Comparison of ENCODE assay signal across 18 mouse cellular contexts in genomic region chr11:50952290-50952689, GRCm38 (mm10). TPM values are rescaled to one million over a fixed set of nuclear protein-coding genes. Genes with fewer than 3 reads are reported as not detected.
DNase-seq lines count a peak whose midpoint lies in the region; ATAC-seq lines count a peak whose summit lies in the region.
"Had no signal": no experiment of that assay in that cellular context is flagged by ENCODE, and none has a peak within 500 bp of the region (broad histone marks: within the 10 kb centered on the region; RNA-seq: fewer than 3 reads in every experiment).

No protein-coding gene starts in this region.

- 25% methylated on average over 14 of the region's 14 CpGs for WGBS in kidney, embryonic 16.5 days
- WGBS in lung, embryonic 16.5 days = 44% methylated on average over 14 of the region's 14 CpGs

- no peak for DNase-seq in kidney, adult 8-10 months
- peak; percentile 36 to 43 for DNase-seq in adrenal gland, postnatal 36 days
- no peak for DNase-seq in thymus, postnatal 25 days
- no peak for DNase-seq in urinary bladder, postnatal 25 days (ENCODE audit: low spot score)
- no peak for DNase-seq in gastrocnemius, adult 18-20 months (ENCODE audit: low spot score)
- DNase-seq: embryo, embryonic 11 days; thymus, postnatal 4 days had no signal

- H3K36me3 ChIP-seq in kidney, embryonic 16.5 days (ENCODE audit: insufficient read depth, low read length) = no peaks in the 10 kb centered on the region
- no peaks in the 10 kb centered on the region for H3K36me3 ChIP-seq in lung, embryonic 16.5 days (ENCODE audit: control insufficient read depth, insufficient read depth, low read length)
- H3K36me3 ChIP-seq: forebrain, embryonic 12.5 days; limb, embryonic 13.5 days; midbrain, embryonic 12.5 days had no signal

- no peak for ATAC-seq in kidney, embryonic 16.5 days (ENCODE audit: low FRiP score, low TSS enrichment)
- peak; percentile 43 for ATAC-seq in CD4-positive, CD25-positive, alpha-beta regulatory T cell, adult 4 months
- ATAC-seq in lung, embryonic 16.5 days (ENCODE audit: low read depth) = peak; percentile 71
- ATAC-seq: intestine, embryonic 16.5 days had no signal

- H3K4me3 ChIP-seq in kidney, embryonic 16.5 days (ENCODE audit: low read length) = no peak overlapping the region
- H3K4me3 ChIP-seq in lung, embryonic 16.5 days (ENCODE audit: low read length) = no peak overlapping the region
- H3K4me3 ChIP-seq: forebrain, embryonic 12.5 days; limb, embryonic 13.5 days; midbrain, embryonic 12.5 days had no signal

- peaks cover 6% of the 10 kb centered on the region; the same call in 1 of the 2 replicates for H3K4me1 ChIP-seq in kidney, embryonic 16.5 days (ENCODE audit: insufficient read depth, low read length)
- no peaks in the 10 kb centered on the region for H3K4me1 ChIP-seq in lung, embryonic 16.5 days (replicated peaks; ENCODE audit: control insufficient read depth, insufficient read depth, low read length)
- H3K4me1 ChIP-seq: forebrain, embryonic 12.5 days; midbrain, embryonic 12.5 days had no signal

- H3K27ac ChIP-seq in kidney, embryonic 16.5 days (ENCODE audit: low read length) = no peak overlapping the region
- H3K27ac ChIP-seq in lung, embryonic 16.5 days (ENCODE audit: low read length) = no peak overlapping the region
- H3K27ac ChIP-seq: forebrain, embryonic 12.5 days; limb, embryonic 13.5 days; midbrain, embryonic 12.5 days had no signal

- H3K9me3 ChIP-seq in kidney, embryonic 16.5 days (ENCODE audit: low read length) = no peaks in the 10 kb centered on the region
- H3K9me3 ChIP-seq in lung, embryonic 16.5 days (ENCODE audit: control insufficient read depth, low read length) = no peaks in the 10 kb centered on the region
- H3K9me3 ChIP-seq: forebrain, embryonic 12.5 days; limb, embryonic 13.5 days; midbrain, embryonic 12.5 days had no signal

- H3K9ac ChIP-seq in kidney, embryonic 16.5 days (replicated peaks; ENCODE audit: low read length) = no peak overlapping the region
- no peak overlapping the region for H3K9ac ChIP-seq in lung, embryonic 16.5 days (ENCODE audit: low read length)
- H3K9ac ChIP-seq: forebrain, embryonic 12.5 days; limb, embryonic 13.5 days; midbrain, embryonic 12.5 days had no signal

- peak overlapping the region; percentile 38 for H3K4me2 ChIP-seq in kidney, embryonic 16.5 days (replicated peaks; ENCODE audit: low read depth, low read length)
- no peak overlapping the region for H3K4me2 ChIP-seq in lung, embryonic 16.5 days (ENCODE audit: low read depth, low read length)
- H3K4me2 ChIP-seq: forebrain, embryonic 12.5 days; limb, embryonic 13.5 days; midbrain, embryonic 12.5 days had no signal

- no peaks in the 10 kb centered on the region; the same call in 1 of the 2 replicates for H3K27me3 ChIP-seq in kidney, embryonic 16.5 days (ENCODE audit: insufficient read depth, low read length)
- no peaks in the 10 kb centered on the region for H3K27me3 ChIP-seq in lung, embryonic 16.5 days (ENCODE audit: control insufficient read depth, insufficient read depth, low read depth, low read length)
- H3K27me3 ChIP-seq: forebrain, embryonic 12.5 days; limb, embryonic 13.5 days; midbrain, embryonic 12.5 days had no signal

RNA-seq across cellular contexts. Expression of gene Prop1, which starts 1.3 kb away (rescaled TPM):
- not detected in 2 replicates for polyA plus RNA-seq in kidney, embryonic 16.5 days (2015; fragmentation: Nextera tagmentation; extraction: Ambion mirVana)
- not detected for polyA plus RNA-seq in CD4-positive, CD25-positive, alpha-beta regulatory T cell, adult 4 months (2017; shearing (Covaris generic))
- not detected for total RNA-seq in adrenal gland, postnatal 36 days (2021)
- not detected in 2 replicates for polyA plus RNA-seq in lung, embryonic 16.5 days (2015; fragmentation: Nextera tagmentation; extraction: Ambion mirVana)
- total RNA-seq in gastrocnemius, adult 18-20 months (2021) = not detected
- total RNA-seq: MEL; neutrophil, adult 5-6 weeks had no signal
- polyA plus RNA-seq: forebrain, embryonic 12.5 days; heart, embryonic 14.5 days; intestine, embryonic 16.5 days; limb, embryonic 13.5 days; midbrain, embryonic 12.5 days; spleen, adult 2 months had no signal

RNA-seq across cellular contexts. Expression of gene 4933414I15Rik, which starts 8.7 kb away (rescaled TPM):
- not detected in 2 replicates for polyA plus RNA-seq in kidney, embryonic 16.5 days (2015; fragmentation: Nextera tagmentation; extraction: Ambion mirVana)
- polyA plus RNA-seq in CD4-positive, CD25-positive, alpha-beta regulatory T cell, adult 4 months (2017; shearing (Covaris generic)) = not detected
- not detected for total RNA-seq in adrenal gland, postnatal 36 days (2021)
- not detected in 2 replicates for polyA plus RNA-seq in lung, embryonic 16.5 days (2015; fragmentation: Nextera tagmentation; extraction: Ambion mirVana)
- not detected for total RNA-seq in gastrocnemius, adult 18-20 months (2021)
- total RNA-seq: MEL; neutrophil, adult 5-6 weeks had no signal
- polyA plus RNA-seq: forebrain, embryonic 12.5 days; heart, embryonic 14.5 days; intestine, embryonic 16.5 days; limb, embryonic 13.5 days; midbrain, embryonic 12.5 days; spleen, adult 2 months had no signal

RNA-seq across cellular contexts. Expression of gene Olfr1378, which starts 14.0 kb away (rescaled TPM):
- not detected in 2 replicates for polyA plus RNA-seq in kidney, embryonic 16.5 days (2015; fragmentation: Nextera tagmentation; extraction: Ambion mirVana)
- polyA plus RNA-seq in CD4-positive, CD25-positive, alpha-beta regulatory T cell, adult 4 months (2017; shearing (Covaris generic)) = not detected
- not detected for total RNA-seq in adrenal gland, postnatal 36 days (2021)
- polyA plus RNA-seq in lung, embryonic 16.5 days (2015; fragmentation: Nextera tagmentation; extraction: Ambion mirVana) = not detected in 2 replicates
- not detected for total RNA-seq in gastrocnemius, adult 18-20 months (2021)
- total RNA-seq: MEL; neutrophil, adult 5-6 weeks had no signal
- polyA plus RNA-seq: forebrain, embryonic 12.5 days; heart, embryonic 14.5 days; intestine, embryonic 16.5 days; midbrain, embryonic 12.5 days; spleen, adult 2 months had no signal

RNA-seq across cellular contexts. Expression of gene Zfp354b, which starts 20.9 kb away (rescaled TPM):
- 1.7 and 1.9 TPM in 2 replicates for polyA plus RNA-seq in kidney, embryonic 16.5 days (2015; fragmentation: Nextera tagmentation; extraction: Ambion mirVana)
- not detected for polyA plus RNA-seq in CD4-positive, CD25-positive, alpha-beta regulatory T cell, adult 4 months (2017; shearing (Covaris generic))
- total RNA-seq in adrenal gland, postnatal 36 days (2021) = 1 to 10 TPM; 2.8 TPM
- polyA plus RNA-seq in lung, embryonic 16.5 days (2015; fragmentation: Nextera tagmentation; extraction: Ambion mirVana) = 1.9 and 2.0 TPM in 2 replicates
- 1 to 10 TPM; 1.9 to 2.4 TPM for total RNA-seq in gastrocnemius, adult 18-20 months (2021)
- total RNA-seq: MEL had no signal
- polyA plus RNA-seq: spleen, adult 2 months had no signal

RNA-seq across cellular contexts. Expression of gene Olfr1377, which starts 29.5 kb away (rescaled TPM):
- not detected in 2 replicates for polyA plus RNA-seq in kidney, embryonic 16.5 days (2015; fragmentation: Nextera tagmentation; extraction: Ambion mirVana)
- polyA plus RNA-seq in CD4-positive, CD25-positive, alpha-beta regulatory T cell, adult 4 months (2017; shearing (Covaris generic)) = not detected
- not detected for total RNA-seq in adrenal gland, postnatal 36 days (2021)
- not detected in 2 replicates for polyA plus RNA-seq in lung, embryonic 16.5 days (2015; fragmentation: Nextera tagmentation; extraction: Ambion mirVana)
- not detected for total RNA-seq in gastrocnemius, adult 18-20 months (2021)
- total RNA-seq: MEL; neutrophil, adult 5-6 weeks had no signal
- polyA plus RNA-seq: forebrain, embryonic 12.5 days; heart, embryonic 14.5 days; intestine, embryonic 16.5 days; limb, embryonic 13.5 days; midbrain, embryonic 12.5 days; spleen, adult 2 months had no signal

Comparison
In these comparisons a context has a peak if more than half of its experiments do, and no peak if none do; other contexts are left out.
1. DNase-seq: peak in adrenal gland, postnatal 36 days (2 of 2); none in kidney, adult 8-10 months (0 of 2), thymus, postnatal 25 days (single experiment), urinary bladder, postnatal 25 days (single experiment) and gastrocnemius, adult 18-20 months (single experiment).